Mouse (Mus musculus) lung, embryonic 16.5 days (tissue): Measurements from ENCODE around the gene Rock2. TPM values are rescaled to one million over a fixed set of nuclear protein-coding genes. Genes with fewer than 3 reads are reported as not detected.

ENCODE experiments used
- ATAC-seq: fragments of 200-750 bp; cut with Nextera tagmentation; 2 replicates; pipeline ENCODE4 v1.8.0; 2017; ENCODE audit warnings: low read depth, mild to moderate bottlenecking, moderate library complexity
- H3K27ac ChIP-seq: fragments of 300-500 bp; sonication (generic); 2 replicates; pipeline ENCODE4 v1.5.1; 2014; ENCODE audit warnings: mild to moderate bottlenecking, control low read depth, low read length
- H3K27me3 ChIP-seq: fragments of 300-500 bp; sonication (generic); 2 replicates; pipeline ENCODE4 v1.6.1; 2014; ENCODE audit warnings: low read depth, low read length, mixed read lengths; ENCODE audit not compliant: control insufficient read depth, insufficient read depth
- H3K36me3 ChIP-seq: fragments of 300-500 bp; sonication (generic); 2 replicates; pipeline ENCODE4 v1.6.1; 2014; ENCODE audit warnings: low read length; ENCODE audit not compliant: control insufficient read depth, insufficient read depth
- H3K4me1 ChIP-seq: fragments of 300-500 bp; sonication (generic); replicated peaks from 2 replicates; pipeline ENCODE4 v1.6.1; 2014; ENCODE audit warnings: low read length, mixed read lengths; ENCODE audit not compliant: control insufficient read depth, insufficient read depth
- H3K4me2 ChIP-seq: fragments of 300-500 bp; sonication (generic); 2 replicates; pipeline ENCODE4 v1.6.1; 2014; ENCODE audit warnings: low read depth, low read length, control low read depth
- H3K4me3 ChIP-seq: fragments of 300-500 bp; sonication (generic); 2 replicates; pipeline ENCODE4 v1.5.1; 2014; ENCODE audit warnings: mild to moderate bottlenecking, low read length, control low read depth
- H3K9ac ChIP-seq: fragments of 300-500 bp; sonication (generic); 2 replicates; pipeline ENCODE4 v1.6.1; 2014; ENCODE audit warnings: low read length, control low read depth
- H3K9me3 ChIP-seq: fragments of 300-500 bp; sonication (generic); 2 replicates; pipeline ENCODE4 v1.6.1; 2016; ENCODE audit warnings: low read length; ENCODE audit not compliant: control insufficient read depth
- WGBS: fragments of 180-500 bp; shearing (Covaris S2); extraction: QIAGEN DNeasy Blood & Tissue Kit; methylation state at CpG from one replicate; pipeline ENCODE4 v1.1.7; 2014; 5-methylcytosine and 5-hydroxymethylcytosine counted together
- polyA plus RNA-seq: library from polyadenylated mRNA; unstranded; fragments of >200 nt; fragmentation: Nextera tagmentation; extraction: Ambion mirVana; gene quantifications from 2 replicates; pipeline ENCODE4 v1.2.1, GENCODE M21; 2015

Gene Rock2
- polyA plus RNA-seq, 1 experiment from 2014 or later = 15.3 TPM

- H3K4me3 ChIP-seq = no peak overlapping the region
- peak overlapping the region; percentile 29; the same call in 1 of the 2 replicates for H3K9ac ChIP-seq
- peak overlapping the region; percentile 62 for H3K27ac ChIP-seq
- H3K36me3 ChIP-seq = no peaks in the 10 kb centered on the region
- H3K27me3 ChIP-seq = no peaks in the 10 kb centered on the region
- H3K4me2 ChIP-seq = no peak overlapping the region
- 18% methylated on average over 5 of the region's 5 CpGs for WGBS
- H3K9me3 ChIP-seq = no peaks in the 10 kb centered on the region
- peaks cover 57% of the 10 kb centered on the region for H3K4me1 ChIP-seq
- peak; percentile 46 for ATAC-seq
These were observed 17.6 kb upstream of the Rock2 start for GRCm38 (mm10) chr12:16877141-16877540.

DNA sequence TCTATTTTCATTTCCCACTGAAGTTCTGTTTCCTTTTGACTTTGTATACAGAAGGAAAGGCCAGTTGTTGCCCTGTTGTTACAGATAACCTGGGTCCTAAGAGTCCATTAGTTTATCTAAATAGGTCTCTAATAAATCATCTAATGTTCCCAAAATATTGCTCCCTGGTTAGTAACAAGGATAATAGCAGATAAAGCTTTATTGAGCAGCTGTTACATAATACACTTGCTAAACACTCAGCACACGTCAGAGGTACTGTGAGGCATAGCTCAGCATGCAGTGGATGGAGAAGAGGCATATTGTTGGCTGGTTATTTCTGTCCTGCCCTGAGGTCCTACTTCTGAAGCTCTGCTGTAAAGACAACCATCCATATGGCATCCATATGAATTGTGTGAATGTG is 17.0 kb upstream of the Rock2 start:
- Histone ChIP-seq H3K27ac (peak overlapping the region; percentile 62), H3K4me3 (no peak overlapping the region), H3K4me2 (no peak overlapping the region), H3K9ac (no peak overlapping the region), H3K4me1 (peaks cover 57% of the 10 kb centered on the region), H3K27me3 (no peaks in the 10 kb centered on the region), H3K9me3 (no peaks in the 10 kb centered on the region), H3K36me3 (no peaks in the 10 kb centered on the region)
- ATAC-seq = no peak
- 19% methylated on average over 1 of the region's 1 CpGs for WGBS

DNA sequence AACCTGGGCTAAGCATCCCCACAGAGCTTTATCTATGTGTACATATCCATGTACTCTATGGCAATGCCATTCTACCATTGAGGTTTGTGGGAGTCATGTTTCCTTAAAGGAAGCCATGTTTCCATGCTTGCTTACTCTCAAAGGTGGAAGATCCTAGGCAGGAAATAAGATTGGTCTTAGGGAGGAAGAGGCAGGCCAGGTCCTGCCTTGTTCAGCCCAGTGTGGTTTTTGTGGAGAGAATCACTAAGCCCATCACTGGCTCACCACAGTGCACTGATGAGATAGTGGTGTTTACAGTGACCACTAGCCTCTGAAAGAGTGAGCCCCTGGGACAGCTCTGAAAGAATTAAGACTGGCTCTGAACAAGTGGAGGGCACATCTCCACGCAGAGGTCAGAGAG is 15.3 kb upstream of the Rock2 start:
- 62% methylated on average over 1 of the region's 1 CpGs for WGBS
- no peaks in the 10 kb centered on the region for H3K36me3 ChIP-seq
- H3K4me1 ChIP-seq = peaks cover 40% of the 10 kb centered on the region
- H3K27me3 ChIP-seq = no peaks in the 10 kb centered on the region
- H3K4me2 ChIP-seq = no peak overlapping the region
- ATAC-seq = no peak
- no peak overlapping the region for H3K9ac ChIP-seq
- H3K27ac ChIP-seq = no peak overlapping the region
- no peaks in the 10 kb centered on the region for H3K9me3 ChIP-seq
- no peak overlapping the region for H3K4me3 ChIP-seq

DNA sequence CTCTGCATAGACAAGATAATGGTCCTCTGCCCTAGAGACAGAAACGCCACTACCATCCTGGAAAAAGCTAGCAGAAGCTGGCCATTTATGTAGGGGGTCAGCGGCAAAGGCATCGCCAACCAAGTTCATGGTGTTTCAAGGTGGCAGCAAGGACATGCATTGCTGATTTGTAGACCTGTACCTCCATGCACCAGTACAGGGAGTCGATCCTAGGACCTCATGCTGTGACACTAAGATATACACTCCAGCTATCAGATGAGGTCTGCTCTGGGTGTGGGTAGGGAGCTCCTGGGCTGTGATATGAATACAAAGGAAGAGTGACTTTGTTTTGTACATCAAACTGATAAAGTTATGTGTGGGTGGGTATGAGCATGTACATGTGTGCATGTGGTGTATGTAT is 14.6 kb upstream of the Rock2 start:
- no peak overlapping the region for H3K4me2 ChIP-seq
- ATAC-seq = no peak
- no peaks in the 10 kb centered on the region for H3K9me3 ChIP-seq
- 84% methylated on average over 4 of the region's 4 CpGs for WGBS
- H3K9ac ChIP-seq = no peak overlapping the region
- no peaks in the 10 kb centered on the region for H3K27me3 ChIP-seq
- no peaks in the 10 kb centered on the region for H3K36me3 ChIP-seq
- H3K4me3 ChIP-seq = no peak overlapping the region
- peaks cover 33% of the 10 kb centered on the region for H3K4me1 ChIP-seq
- no peak overlapping the region for H3K27ac ChIP-seq

DNA sequence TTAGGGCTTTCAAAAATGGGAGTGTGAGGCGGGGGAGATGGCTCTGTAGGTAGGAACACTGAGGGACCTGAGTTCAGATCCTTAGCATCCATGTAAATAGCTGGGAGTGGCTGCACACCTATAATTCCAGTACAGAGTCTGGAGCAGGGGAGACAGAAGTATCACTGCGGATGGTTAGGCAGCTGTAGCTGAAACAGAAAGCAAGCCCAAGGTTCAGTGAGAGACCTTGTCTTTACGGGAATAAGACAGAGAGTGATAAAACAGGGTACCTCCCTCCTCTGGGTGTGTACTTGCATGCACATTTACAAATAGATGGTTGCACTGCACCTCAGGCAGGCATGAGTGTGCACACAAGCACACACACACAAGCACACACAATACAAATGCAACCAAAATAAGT is 12.3 kb upstream of the Rock2 start:
- Histone ChIP-seq H3K9me3 (no peaks in the 10 kb centered on the region), H3K27me3 (no peaks in the 10 kb centered on the region), H3K27ac (no peak overlapping the region), H3K4me2 (no peak overlapping the region), H3K9ac (no peak overlapping the region), H3K4me3 (no peak overlapping the region), H3K4me1 (peaks cover 12% of the 10 kb centered on the region), H3K36me3 (no peaks in the 10 kb centered on the region)
- ATAC-seq = no peak
- WGBS = 83% methylated on average over 3 of the region's 3 CpGs

GRCm38 (mm10) chr12:16883111-16883510 is 11.6 kb upstream of the Rock2 start:
- no peaks in the 10 kb centered on the region for H3K36me3 ChIP-seq
- 57% methylated on average over 7 of the region's 7 CpGs for WGBS
- no peak overlapping the region for H3K4me3 ChIP-seq
- no peak overlapping the region for H3K27ac ChIP-seq
- H3K4me2 ChIP-seq = no peak overlapping the region
- H3K9ac ChIP-seq = no peak overlapping the region
- H3K9me3 ChIP-seq = no peaks in the 10 kb centered on the region
- peaks cover 6% of the 10 kb centered on the region for H3K4me1 ChIP-seq
- ATAC-seq = no peak
- no peaks in the 10 kb centered on the region for H3K27me3 ChIP-seq

DNA sequence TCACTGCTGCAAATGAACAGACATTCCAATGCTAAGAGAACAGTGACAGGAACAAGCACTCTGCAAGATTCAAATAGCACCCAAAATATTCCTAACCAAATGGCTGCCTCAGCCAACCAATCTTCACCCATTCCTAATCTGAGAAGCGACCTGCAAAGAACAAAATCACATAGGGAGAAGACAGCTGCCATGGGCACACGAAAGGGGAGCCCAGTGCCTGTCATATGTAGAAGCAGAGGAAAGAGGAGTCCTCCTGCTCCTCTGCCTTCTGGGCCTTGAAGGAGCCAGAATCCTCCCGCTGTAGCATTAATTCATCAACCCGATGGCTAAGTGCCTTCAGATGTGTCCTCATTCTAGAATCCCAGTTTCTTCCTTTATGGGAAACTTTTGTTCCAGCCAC is 10.2 kb upstream of the Rock2 start:
- no peak for ATAC-seq
- H3K9ac ChIP-seq = no peak overlapping the region

DNA sequence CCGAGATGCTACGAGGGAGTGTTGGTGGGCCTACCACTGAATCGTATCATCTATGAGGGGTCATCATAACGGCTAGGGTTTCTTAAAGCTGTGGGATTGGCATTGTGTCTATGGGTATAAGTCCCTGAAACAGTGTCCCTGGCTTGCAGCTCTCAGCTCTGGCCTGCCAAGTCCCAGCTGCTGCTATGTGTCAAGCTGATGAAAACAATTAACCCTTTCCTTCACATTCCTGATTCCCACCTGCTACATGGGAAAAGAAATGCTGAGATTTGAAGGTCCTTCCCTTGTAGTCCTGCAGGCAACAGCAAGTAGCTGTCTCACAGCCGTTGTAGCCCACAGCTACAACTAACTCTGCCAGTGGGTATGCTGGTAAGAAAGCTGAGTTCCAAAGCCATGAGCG is 8.3 kb upstream of the Rock2 start:
- Histone ChIP-seq H3K9me3 (no peaks in the 10 kb centered on the region), H3K36me3 (no peaks in the 10 kb centered on the region), H3K9ac (no peak overlapping the region), H3K27ac (no peak overlapping the region), H3K4me2 (no peak overlapping the region), H3K4me1 (no peaks in the 10 kb centered on the region), H3K27me3 (no peaks in the 10 kb centered on the region), H3K4me3 (no peak overlapping the region)
- WGBS = 83% methylated on average over 6 of the region's 6 CpGs
- no peak for ATAC-seq

More for the DNA sequence above, 10.2 kb upstream of the Rock2 start:
- no peak overlapping the region for H3K4me2 ChIP-seq
- no peaks in the 10 kb centered on the region for H3K27me3 ChIP-seq
- no peak overlapping the region for H3K27ac ChIP-seq
- H3K4me1 ChIP-seq = no peaks in the 10 kb centered on the region
- H3K9me3 ChIP-seq = no peaks in the 10 kb centered on the region
- no peaks in the 10 kb centered on the region for H3K36me3 ChIP-seq
- no peak overlapping the region for H3K4me3 ChIP-seq
- 84% methylated on average over 4 of the region's 4 CpGs for WGBS

DNA sequence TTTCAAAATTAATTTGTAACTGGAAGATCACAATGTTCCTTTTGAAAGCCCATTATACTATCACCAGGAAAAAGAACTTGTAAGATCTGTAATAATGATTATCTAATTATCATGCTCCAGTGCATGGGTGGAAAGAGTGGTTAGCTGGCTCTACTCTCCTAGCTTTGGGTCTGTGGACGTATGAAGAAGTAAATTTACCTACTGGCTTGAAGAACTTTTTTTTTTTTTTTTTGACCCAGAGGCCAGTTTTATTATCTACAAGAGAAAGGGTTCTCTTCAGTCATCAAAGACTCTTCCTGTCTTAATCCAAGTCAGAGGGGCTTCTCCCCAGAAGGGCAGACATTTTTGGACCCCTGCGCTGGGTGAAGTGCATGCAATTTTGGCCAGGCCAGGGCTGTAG is 1.7 kb upstream of the Rock2 start:
- Histone ChIP-seq H3K4me3 (no peak overlapping the region), H3K27me3 (no peaks in the 10 kb centered on the region), H3K4me2 (no peak overlapping the region), H3K9me3 (no peaks in the 10 kb centered on the region), H3K9ac (no peak overlapping the region), H3K36me3 (no peaks in the 10 kb centered on the region), H3K4me1 (peaks cover 21% of the 10 kb centered on the region), H3K27ac (peak overlapping the region; percentile 98)
- 84% methylated on average over 2 of the region's 2 CpGs for WGBS
- no peak for ATAC-seq
